Mouse (Mus musculus) stomach, postnatal 0 days (tissue): ENCODE measurements around the gene Prnd. TPM values are rescaled to one million over a fixed set of nuclear protein-coding genes. Genes with fewer than 3 reads are reported as not detected.
A peak's percentile ranks its signal among the peaks of the same experiment; 100 is the strongest.

Source experiments
- ATAC-seq: fragments of 200-750 bp; cut with Nextera tagmentation; 2 replicates; pipeline ENCODE4 v1.8.0; 2017; ENCODE audit not compliant: low FRiP score, low TSS enrichment
- DNase-seq: peaks from one replicate; pipeline ENCODE4 v3.0.0-alpha.2; 2016; ENCODE audit warnings: low spot score
- H3K27ac ChIP-seq: fragments of 300-500 bp; sonication (generic); replicated peaks from 2 replicates; pipeline ENCODE4 v1.5.1; 2014; ENCODE audit warnings: mild to moderate bottlenecking, control low read depth
- H3K27me3 ChIP-seq: fragments of 300-500 bp; sonication (generic); 2 replicates; pipeline ENCODE4 v1.6.1; 2014; ENCODE audit warnings: low read length; ENCODE audit not compliant: control insufficient read depth, insufficient read depth
- H3K36me3 ChIP-seq: fragments of 300-500 bp; sonication (generic); 2 replicates; pipeline ENCODE4 v1.6.1; 2014; ENCODE audit warnings: low read length, mixed read lengths; ENCODE audit not compliant: control insufficient read depth, insufficient read depth
- H3K4me1 ChIP-seq: fragments of 300-500 bp; sonication (generic); replicated peaks from 2 replicates; pipeline ENCODE4 v1.6.1; 2014; ENCODE audit warnings: antibody characterized with exemption; ENCODE audit not compliant: control insufficient read depth, insufficient read depth
- H3K4me2 ChIP-seq: fragments of 300-500 bp; sonication (generic); replicated peaks from 2 replicates; pipeline ENCODE4 v1.6.1; 2014; ENCODE audit warnings: low read depth, mild to moderate bottlenecking, control low read depth, moderate library complexity
- H3K4me3 ChIP-seq: fragments of 300-500 bp; sonication (generic); 2 replicates; pipeline ENCODE4 v1.5.1; 2014; ENCODE audit warnings: low read depth, low read length, control low read depth
- H3K9ac ChIP-seq: fragments of 300-500 bp; sonication (generic); 2 replicates; pipeline ENCODE4 v1.6.1; 2014; ENCODE audit warnings: mild to moderate bottlenecking, low read length, control low read depth, mixed read lengths
- H3K9me3 ChIP-seq: fragments of 300-500 bp; sonication (generic); 2 replicates; pipeline ENCODE4 v1.6.1; 2016; ENCODE audit warnings: low read length; ENCODE audit not compliant: control insufficient read depth
- CTCF ChIP-seq: IDR thresholded peaks from 2 replicates; pipeline ENCODE4 v1.5.1; 2016; ENCODE audit warnings: antibody characterized with exemption, low read depth, mild to moderate bottlenecking, moderate library complexity
- EP300 ChIP-seq: optimal IDR thresholded peaks from 2 replicates; pipeline ENCODE3; 2016; ENCODE audit warnings: antibody characterized with exemption
- WGBS: fragments of 180-500 bp; shearing (Covaris S2); extraction: QIAGEN DNeasy Blood & Tissue Kit; methylation state at CpG from one replicate; pipeline ENCODE4 v1.1.7; 2014; 5-methylcytosine and 5-hydroxymethylcytosine counted together
- polyA plus RNA-seq: library from polyadenylated mRNA; unstranded; fragments of >200 nt; fragmentation: Nextera tagmentation; extraction: Ambion mirVana; gene quantifications from 2 replicates; pipeline ENCODE4 v1.2.1, GENCODE M21; 2015

Prnd gene
- polyA plus RNA-seq, 1 experiment from 2014 or later: 22.8 TPM

DNA sequence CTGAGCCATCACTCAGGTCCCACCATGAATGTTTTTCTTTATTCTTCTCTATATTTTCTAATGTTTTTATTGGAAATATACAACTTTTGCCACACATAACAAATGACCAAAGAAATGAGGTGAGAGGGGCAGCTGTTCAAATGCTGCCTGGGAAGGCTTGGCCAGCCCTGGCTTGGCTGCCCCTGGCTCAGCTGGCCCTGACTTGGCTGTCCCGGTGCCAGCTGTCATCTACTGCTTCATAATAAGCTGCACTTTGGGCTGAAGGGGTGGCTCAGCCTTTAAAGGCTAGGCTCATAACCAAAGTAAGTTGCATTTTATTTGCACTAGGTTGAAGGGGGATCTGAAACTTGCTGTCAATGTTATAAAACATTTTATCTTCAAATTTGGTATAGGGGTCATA lies 43.8 kb upstream of the Prnd start:
- no peak overlapping the region for H3K4me3 ChIP-seq
- no peaks in the 10 kb centered on the region; the same call in 1 of the 2 replicates for H3K4me1 ChIP-seq
- 62% methylated on average over 1 of the region's 1 CpGs for WGBS
- H3K27ac ChIP-seq: no peak overlapping the region
- no peak overlapping the region for H3K4me2 ChIP-seq
- H3K9me3 ChIP-seq: no peaks in the 10 kb centered on the region
- H3K27me3 ChIP-seq: no peaks in the 10 kb centered on the region
- no peak overlapping the region for H3K9ac ChIP-seq
- DNase-seq: no peak
- no peak for TF ChIP-seq EP300
- TF ChIP-seq CTCF: no peak
- no peak for ATAC-seq
- H3K36me3 ChIP-seq: no peaks in the 10 kb centered on the region

DNA sequence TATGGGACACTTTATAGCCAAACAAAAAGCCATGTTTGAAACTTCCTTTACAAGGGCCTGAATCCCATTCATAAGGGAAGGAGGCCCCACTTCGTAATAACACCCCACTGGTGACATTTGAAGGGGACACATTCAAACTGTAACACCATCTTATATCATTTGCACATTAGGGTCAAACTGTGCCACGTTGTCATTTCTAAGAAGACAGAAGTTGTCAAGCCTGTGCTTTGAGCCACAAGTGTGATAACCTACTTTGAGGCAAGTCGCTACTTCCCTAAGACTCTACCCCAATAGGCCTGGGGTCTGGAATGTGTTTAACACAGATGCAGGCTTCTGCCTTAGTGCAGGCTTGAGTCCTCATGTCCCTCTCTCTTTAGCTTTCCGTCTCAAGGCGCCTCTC lies 43.4 kb upstream of the Prnd start:
- WGBS: 83% methylated on average over 5 of the region's 5 CpGs
- Histone ChIP-seq H3K27ac (no peak overlapping the region), H3K4me3 (no peak overlapping the region), H3K4me2 (no peak overlapping the region), H3K9me3 (no peaks in the 10 kb centered on the region), H3K36me3 (no peaks in the 10 kb centered on the region), H3K27me3 (no peaks in the 10 kb centered on the region), H3K4me1 (no peaks in the 10 kb centered on the region; the same call in 1 of the 2 replicates), H3K9ac (no peak overlapping the region)
- ATAC-seq: no peak
- TF ChIP-seq CTCF: no peak
- DNase-seq: no peak

DNA sequence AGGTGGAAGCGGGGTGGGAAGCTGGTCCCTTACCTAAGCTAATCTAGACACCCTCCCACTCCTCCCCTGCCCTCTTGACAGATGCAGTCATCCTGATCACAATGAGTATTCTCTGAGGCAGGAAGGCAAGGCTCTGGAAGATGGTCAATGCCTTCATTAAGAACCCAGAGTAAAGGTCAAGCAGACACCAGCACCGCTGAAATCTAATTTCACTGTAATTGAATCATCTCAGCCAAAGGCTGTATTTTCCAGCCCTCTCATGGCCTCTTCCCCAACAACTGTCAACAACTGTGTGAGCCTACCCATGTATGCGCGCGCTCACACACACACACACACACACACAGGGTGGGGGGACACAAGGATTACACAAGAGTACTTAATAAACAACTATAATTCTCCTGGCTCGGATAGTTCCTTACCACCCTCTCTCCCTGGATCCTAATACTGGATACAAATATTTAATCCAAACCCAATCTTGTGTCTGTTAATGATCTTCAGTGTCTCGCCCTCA lies 42.3 kb upstream of the Prnd start:
- Histone ChIP-seq H3K4me2 (no peak overlapping the region), H3K4me1 (no peaks in the 10 kb centered on the region; the same call in 1 of the 2 replicates), H3K36me3 (no peaks in the 10 kb centered on the region), H3K9me3 (no peaks in the 10 kb centered on the region), H3K27me3 (no peaks in the 10 kb centered on the region), H3K4me3 (no peak overlapping the region), H3K9ac (no peak overlapping the region), H3K27ac (peak overlapping the region; percentile 58)
- ATAC-seq: peak; percentile 39; the same call in 1 of the 2 replicates
- no peak for DNase-seq
- WGBS: 71% methylated on average over 7 of the region's 7 CpGs
- TF ChIP-seq CTCF (no peak), EP300 (no peak)

- 85% methylated on average over 1 of the region's 1 CpGs for WGBS
- DNase-seq: no peak
- no peak overlapping the region for H3K4me2 ChIP-seq
- H3K4me1 ChIP-seq: no peaks in the 10 kb centered on the region; the same call in 1 of the 2 replicates
- no peak overlapping the region for H3K9ac ChIP-seq
- H3K4me3 ChIP-seq: no peak overlapping the region
- TF ChIP-seq EP300: no peak
- no peak for TF ChIP-seq CTCF
- peak overlapping the region; percentile 58 for H3K27ac ChIP-seq
- no peaks in the 10 kb centered on the region for H3K36me3 ChIP-seq
- H3K9me3 ChIP-seq: no peaks in the 10 kb centered on the region
- no peak for ATAC-seq
- H3K27me3 ChIP-seq: no peaks in the 10 kb centered on the region
Measured at GRCm38 (mm10) chr2:131908906-131909305, 41.8 kb upstream of the Prnd start.

- H3K9ac ChIP-seq: peak within 1 kb of the TSS; percentile 82
- peak within 1 kb of the TSS; percentile 73 for H3K4me2 ChIP-seq
- no peak for TF ChIP-seq EP300
- peak; percentile 32; the same call in 1 of the 2 replicates for TF ChIP-seq CTCF
- no peaks in the 10 kb centered on the region for H3K36me3 ChIP-seq
- no peaks in the 10 kb centered on the region for H3K27me3 ChIP-seq
- peak within 1 kb of the TSS; percentile 68 for H3K4me3 ChIP-seq
- no peaks in the 10 kb centered on the region for H3K9me3 ChIP-seq
- H3K4me1 ChIP-seq: no peaks in the 10 kb centered on the region; the same call in 1 of the 2 replicates
- peak within 1 kb of the TSS; percentile 83 for H3K27ac ChIP-seq
- DNase-seq (peak; percentile 96), ATAC-seq (peak; percentile 92)
- 6% methylated on average over 52 of the region's 52 CpGs for WGBS
Measured at GRCm38 (mm10) chr2:131909683-131910572, 40.7 kb upstream of the Prnd start, which contains the start of the genes Prnp and Prn. Gene Prnp (plus strand): TSS chr2:131909928. Gene Prn (plus strand): TSS chr2:131909957.

DNA sequence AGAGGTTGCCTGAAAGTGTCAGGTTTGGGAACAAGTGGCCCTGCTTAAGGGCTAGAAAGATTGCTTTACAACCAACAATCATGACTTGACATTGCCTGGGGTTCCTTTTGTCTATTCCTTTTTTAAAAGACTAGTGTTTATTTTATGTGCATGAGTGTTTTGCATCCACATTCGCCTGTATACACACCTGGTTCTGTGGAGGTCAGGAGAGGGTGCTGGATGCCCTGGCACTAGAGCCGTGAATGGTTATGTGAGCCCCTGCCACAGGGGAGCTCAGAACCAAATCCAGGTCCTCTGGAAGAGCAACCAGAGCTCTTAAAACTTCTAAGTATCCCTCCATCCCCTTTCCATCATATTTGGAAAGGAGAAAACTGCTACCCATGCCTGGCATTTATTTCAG lies 39.8 kb upstream of the Prnd start:
- Histone ChIP-seq H3K36me3 (no peaks in the 10 kb centered on the region), H3K27ac (no peak overlapping the region), H3K9me3 (no peaks in the 10 kb centered on the region), H3K4me3 (peak overlapping the region; percentile 68), H3K9ac (0 out of 2 replicates have a peak overlapping the region, but pooled peaks have one; percentile 82), H3K4me2 (peak overlapping the region; percentile 73), H3K27me3 (no peaks in the 10 kb centered on the region), H3K4me1 (no peaks in the 10 kb centered on the region; the same call in 1 of the 2 replicates)
- DNase-seq: no peak
- ATAC-seq: no peak
- TF ChIP-seq CTCF (no peak), EP300 (no peak)
- WGBS: 69% methylated on average over 2 of the region's 2 CpGs
